Mouse (Mus musculus): ENCODE data around the gene Cyp46a1. TPM values are rescaled to one million over a fixed set of nuclear protein-coding genes. Genes with fewer than 3 reads are reported as not detected.
A peak's percentile ranks its signal among the peaks of the same experiment; 100 is the strongest.

Cyp46a1 gene
- total and polyA plus RNA-seq, 2 experiments from 2014 or later, result 36.3 to 46.2 TPM

- 90% methylated on average over 17 of the region's 17 CpGs for WGBS
- H3K4me2 ChIP-seq (ENCODE audit: low read depth, low read length), result no peak overlapping the region
- DNase-seq (ENCODE audit: low spot score) (no peak), ATAC-seq (no peak)
- no peak for TF ChIP-seq CTCF (IDR thresholded peaks at IDR 0.05; ENCODE audit: low read depth)
- no peaks in the 10 kb centered on the region for H3K9me3 ChIP-seq (ENCODE audit: low read length)
- H3K4me1 ChIP-seq (ENCODE audit: insufficient read depth, low read length), result peaks cover 30% of the 10 kb centered on the region
- H3K27ac ChIP-seq, result peak overlapping the region; percentile 78; the same call in 1 of the 2 replicates
- H3K4me3 ChIP-seq (ENCODE audit: low read length), result no peak overlapping the region
- H3K36me3 ChIP-seq (ENCODE audit: insufficient read depth, low read length), result no peaks in the 10 kb centered on the region
- no peaks in the 10 kb centered on the region for H3K27me3 ChIP-seq (ENCODE audit: insufficient read depth, low read length)
- no peak overlapping the region for H3K9ac ChIP-seq (replicated peaks; ENCODE audit: low read length)
Measured at GRCm38 (mm10) chr12:108394534-108395284, 60.5 kb downstream of the Cyp46a1 start.

GRCm38 (mm10) chr12:108395285-108395660 is 61.1 kb downstream of the Cyp46a1 start:
- no peaks in the 10 kb centered on the region for H3K36me3 ChIP-seq (ENCODE audit: insufficient read depth, low read length)
- H3K27ac ChIP-seq, result peak overlapping the region; percentile 78
- WGBS, result 71% methylated on average over 6 of the region's 6 CpGs
- H3K4me3 ChIP-seq (ENCODE audit: low read length), result no peak overlapping the region
- no peak overlapping the region for H3K4me2 ChIP-seq (ENCODE audit: low read depth, low read length)
- TF ChIP-seq CTCF (IDR thresholded peaks at IDR 0.05; ENCODE audit: low read depth), result no peak
- no peak overlapping the region for H3K9ac ChIP-seq (replicated peaks; ENCODE audit: low read length)
- ATAC-seq (no peak), DNase-seq (ENCODE audit: low spot score) (peak; percentile 33)
- H3K9me3 ChIP-seq (ENCODE audit: low read length), result no peaks in the 10 kb centered on the region
- H3K27me3 ChIP-seq (ENCODE audit: insufficient read depth, low read length), result no peaks in the 10 kb centered on the region
- peaks cover 30% of the 10 kb centered on the region for H3K4me1 ChIP-seq (ENCODE audit: insufficient read depth, low read length)

- no peak for TF ChIP-seq CTCF (IDR thresholded peaks at IDR 0.05; ENCODE audit: low read depth)
- H3K27ac ChIP-seq, result peak overlapping the region; percentile 78
- H3K27me3 ChIP-seq (ENCODE audit: insufficient read depth, low read length), result no peaks in the 10 kb centered on the region
- H3K4me1 ChIP-seq (ENCODE audit: insufficient read depth, low read length), result peaks cover 30% of the 10 kb centered on the region
- no peaks in the 10 kb centered on the region for H3K9me3 ChIP-seq (ENCODE audit: low read length)
- ATAC-seq (peak; percentile 96), DNase-seq (ENCODE audit: low spot score) (peak; percentile 95)
- no peak overlapping the region for H3K4me3 ChIP-seq (ENCODE audit: low read length)
- 43% methylated on average over 11 of the region's 11 CpGs for WGBS
- H3K36me3 ChIP-seq (ENCODE audit: insufficient read depth, low read length), result no peaks in the 10 kb centered on the region
- H3K4me2 ChIP-seq (ENCODE audit: low read depth, low read length), result no peak overlapping the region
- no peak overlapping the region for H3K9ac ChIP-seq (replicated peaks; ENCODE audit: low read length)
Measured at GRCm38 (mm10) chr12:108396081-108396947, 62.1 kb downstream of the Cyp46a1 start.

GRCm38 (mm10) chr12:108398681-108399080 is 64.5 kb downstream of the Cyp46a1 start:
- WGBS, result 90% methylated on average over 7 of the region's 7 CpGs
- Histone ChIP-seq H3K27me3 (ENCODE audit: insufficient read depth, low read length) (no peaks in the 10 kb centered on the region), H3K4me1 (ENCODE audit: insufficient read depth, low read length) (peaks cover 24% of the 10 kb centered on the region), H3K27ac (no peak overlapping the region), H3K36me3 (ENCODE audit: insufficient read depth, low read length) (no peaks in the 10 kb centered on the region), H3K4me3 (ENCODE audit: low read length) (no peak overlapping the region), H3K9me3 (ENCODE audit: low read length) (no peaks in the 10 kb centered on the region), H3K4me2 (ENCODE audit: low read depth, low read length) (no peak overlapping the region), H3K9ac (replicated peaks; ENCODE audit: low read length) (no peak overlapping the region)
- ATAC-seq (no peak), DNase-seq (ENCODE audit: low spot score) (no peak)
- TF ChIP-seq CTCF (IDR thresholded peaks at IDR 0.05; ENCODE audit: low read depth), result no peak

- H3K9ac ChIP-seq (replicated peaks; ENCODE audit: low read length), result no peak overlapping the region
- H3K9me3 ChIP-seq (ENCODE audit: low read length), result no peaks in the 10 kb centered on the region
- no peak for ATAC-seq
- H3K36me3 ChIP-seq (ENCODE audit: insufficient read depth, low read length), result no peaks in the 10 kb centered on the region
- H3K27ac ChIP-seq, result no peak overlapping the region
- DNase-seq (ENCODE audit: low spot score), result no peak
- H3K4me3 ChIP-seq (ENCODE audit: low read length), result no peak overlapping the region
- H3K4me2 ChIP-seq (ENCODE audit: low read depth, low read length), result no peak overlapping the region
- no peaks in the 10 kb centered on the region for H3K27me3 ChIP-seq (ENCODE audit: insufficient read depth, low read length)
- WGBS, result 73% methylated on average over 8 of the region's 8 CpGs
- peaks cover 24% of the 10 kb centered on the region for H3K4me1 ChIP-seq (ENCODE audit: insufficient read depth, low read length)
- TF ChIP-seq CTCF (IDR thresholded peaks at IDR 0.05; ENCODE audit: low read depth), result no peak
Measured at GRCm38 (mm10) chr12:108399191-108399590, 65.0 kb downstream of the Cyp46a1 start.

- Histone ChIP-seq H3K9me3 (ENCODE audit: low read length) (no peaks in the 10 kb centered on the region), H3K36me3 (ENCODE audit: insufficient read depth, low read length) (no peaks in the 10 kb centered on the region), H3K4me3 (ENCODE audit: low read length) (no peak overlapping the region), H3K4me1 (ENCODE audit: insufficient read depth, low read length) (peaks cover 17% of the 10 kb centered on the region), H3K27me3 (ENCODE audit: insufficient read depth, low read length) (no peaks in the 10 kb centered on the region), H3K9ac (replicated peaks; ENCODE audit: low read length) (no peak overlapping the region), H3K27ac (no peak overlapping the region), H3K4me2 (ENCODE audit: low read depth, low read length) (no peak overlapping the region)
- DNase-seq (ENCODE audit: low spot score), result no peak
- 56% methylated on average over 8 of the region's 8 CpGs for WGBS
- ATAC-seq, result no peak
- TF ChIP-seq CTCF (IDR thresholded peaks at IDR 0.05; ENCODE audit: low read depth), result no peak
Measured at GRCm38 (mm10) chr12:108400951-108401350, 66.8 kb downstream of the Cyp46a1 start.

All from hindbrain, postnatal 0 days (tissue).